Mouse (Mus musculus) heart, adult 2 months (tissue): ENCODE measurements at regions not wholly inside any gene's neighbourhood (a gene's known extent, or its start where the extent isn't known, plus 50 kb on each side); places are given as distances from the start of the nearest gene placed in this dataset.

Source experiments
- CTCF ChIP-seq: fragments of 200-600 bp; IDR thresholded peaks from 2 replicates; pipeline ENCODE4 v1.8.1; 2022; ENCODE audit warnings: antibody characterized with exemption, mild to moderate bottlenecking, moderate library complexity
- POLR2A ChIP-seq: fragments of 200-500 bp; IDR thresholded peaks from 2 replicates; pipeline ENCODE4 v1.6.1; 2011; ENCODE audit warnings: mild to moderate bottlenecking, low read depth, low read length, control low read depth; ENCODE audit not compliant: insufficient read depth

- TF ChIP-seq POLR2A (no peak), CTCF (no peak)
Observed at GRCm38 (mm10) chr13:37649467-37650080, 128.6 kb upstream of the Rreb1 start.
